8 mouse cellular contexts compared by ENCODE assay signal in the genomic region with DNA sequence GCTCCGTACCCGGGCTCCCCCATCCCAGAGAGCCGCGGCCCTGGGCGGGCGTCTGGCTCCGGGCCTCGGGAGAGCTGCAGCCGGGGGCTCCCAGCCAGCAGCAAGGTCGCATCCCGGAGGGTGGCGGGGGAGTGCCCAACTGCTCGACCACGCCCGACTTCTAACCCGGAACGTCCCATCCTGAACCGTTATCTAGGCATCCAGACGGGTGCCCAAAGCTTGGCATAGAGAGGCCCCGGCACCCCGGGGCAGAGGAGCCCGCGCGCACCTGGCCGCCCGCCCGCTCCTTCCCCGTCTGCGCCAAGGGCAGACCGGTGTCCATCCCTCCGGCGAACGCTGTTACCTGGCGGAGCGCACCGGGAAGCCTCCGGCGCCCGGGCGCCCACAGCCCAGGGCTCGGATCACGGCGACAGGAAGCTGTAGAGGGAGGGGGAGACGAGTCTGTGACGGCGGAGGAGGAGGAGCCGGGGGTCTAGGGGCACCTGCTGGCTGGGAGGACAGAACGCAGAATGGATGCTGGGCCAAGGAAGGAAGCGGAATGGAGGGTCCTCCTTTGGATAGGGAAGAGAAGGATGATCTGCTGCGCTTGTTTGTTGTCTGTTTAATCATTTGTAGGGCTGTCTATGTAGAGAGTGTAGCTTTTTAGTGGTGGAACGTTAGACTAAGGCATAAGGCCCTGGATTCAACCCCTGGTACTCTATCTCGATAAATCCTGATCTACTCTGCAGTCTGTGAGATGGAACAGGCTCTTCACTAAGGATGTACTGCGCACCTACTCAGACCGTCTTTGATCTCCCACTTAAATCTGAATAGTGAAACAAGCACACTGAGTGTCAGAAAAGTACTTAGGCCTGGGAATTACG. TPM values are rescaled to one million over a fixed set of nuclear protein-coding genes. Genes with fewer than 3 reads are reported as not detected.
A peak's percentile ranks its signal among the peaks of the same experiment; 100 is the strongest.
DNase-seq lines count a peak whose midpoint lies in the region; ATAC-seq and TF ChIP-seq lines count a peak whose summit lies in the region.

A gene (minus strand): TSS at position 437 of the 863 bp plus-strand sequence.

- H3K4me3 ChIP-seq in forebrain, embryonic 13.5 days: peak within 1 kb of the TSS; percentile 92
- peak within 1 kb of the TSS; percentile 83 for H3K4me3 ChIP-seq in heart, postnatal 0 days (ENCODE audit: low read depth, low read length)
- peak within 1 kb of the TSS; percentile 71 for H3K4me3 ChIP-seq in liver, embryonic 16.5 days (ENCODE audit: low read depth, low read length)
- H3K4me3 ChIP-seq in olfactory bulb, adult 2 months (ENCODE audit: insufficient read depth, low read depth, low read length): peak within 1 kb of the TSS; percentile 73

- peak; percentile 97 for ATAC-seq in forebrain, embryonic 13.5 days
- ATAC-seq in heart, postnatal 0 days (ENCODE audit: insufficient read depth, low read depth): peak; percentile 87
- ATAC-seq in liver, embryonic 16.5 days (ENCODE audit: low read depth): peak; percentile 100

- H3K4me1 ChIP-seq in forebrain, embryonic 13.5 days: peaks cover 19% of the 10 kb centered on the region
- peaks cover 9% of the 10 kb centered on the region; the same call in 1 of the 2 replicates for H3K4me1 ChIP-seq in heart, postnatal 0 days (ENCODE audit: control insufficient read depth, insufficient read depth)
- H3K4me1 ChIP-seq in liver, embryonic 16.5 days (ENCODE audit: control insufficient read depth, low read depth, low read length): peaks cover 28% of the 10 kb centered on the region
- peaks cover 4% of the 10 kb centered on the region; the same call in 1 of the 2 replicates for H3K4me1 ChIP-seq in olfactory bulb, adult 2 months (ENCODE audit: control insufficient read depth, insufficient read depth, low read length)

- peak; percentile 58 for DNase-seq in MN1 (ENCODE audit: low spot score)
- peak; percentile 74 for DNase-seq in cerebellum, adult 11 months
- DNase-seq in heart, postnatal 0 days (ENCODE audit: low spot score): peak; percentile 40
- peak; percentile 55 to 69 for DNase-seq in kidney, postnatal 25 days
- DNase-seq in thymus, postnatal 4 days: peak; percentile 53

- H3K4me2 ChIP-seq in forebrain, embryonic 13.5 days: peak within 1 kb of the TSS; percentile 83
- peak within 1 kb of the TSS; percentile 90 for H3K4me2 ChIP-seq in heart, postnatal 0 days (ENCODE audit: low read depth, low read length)
- peak within 1 kb of the TSS; percentile 81 for H3K4me2 ChIP-seq in liver, embryonic 16.5 days (ENCODE audit: low read depth, low read length)

- no peaks in the 10 kb centered on the region for H3K9me3 ChIP-seq in forebrain, embryonic 13.5 days (replicated peaks)
- no peaks in the 10 kb centered on the region for H3K9me3 ChIP-seq in heart, postnatal 0 days (replicated peaks; ENCODE audit: control insufficient read depth, low read length)
- no peaks in the 10 kb centered on the region for H3K9me3 ChIP-seq in liver, embryonic 16.5 days (replicated peaks; ENCODE audit: control insufficient read depth, low read length)

- TF ChIP-seq EP300 in heart, postnatal 0 days (IDR thresholded peaks at IDR 0.05; ENCODE audit: low read depth): no peak

- WGBS in forebrain, embryonic 13.5 days: 3% methylated on average over 55 of the region's 55 CpGs
- WGBS in heart, postnatal 0 days: 6% methylated on average over 55 of the region's 55 CpGs
- 6% methylated on average over 55 of the region's 55 CpGs for whole genome bisulfite sequencing in liver, embryonic 16.5 days (ENCODE audit: insufficient replicate concordance)
- WGBS in olfactory bulb, adult 2 months: 4% methylated on average over 55 of the region's 55 CpGs

- no peaks in the 10 kb centered on the region for H3K27me3 ChIP-seq in forebrain, embryonic 13.5 days
- H3K27me3 ChIP-seq in heart, postnatal 0 days (ENCODE audit: control insufficient read depth, insufficient read depth, low read length): no peaks in the 10 kb centered on the region
- peaks cover 33% of the 10 kb centered on the region for H3K27me3 ChIP-seq in liver, embryonic 16.5 days (ENCODE audit: control insufficient read depth, insufficient read depth, low read depth, low read length)

- TF ChIP-seq POLR2A in olfactory bulb, adult 2 months (IDR thresholded peaks at IDR 0.05; ENCODE audit: insufficient read depth, low read depth, low read length): peak; percentile 79

- H3K36me3 ChIP-seq in forebrain, embryonic 13.5 days (ENCODE audit: poor library complexity, severe bottlenecking): peaks cover 8% of the 10 kb centered on the region
- H3K36me3 ChIP-seq in heart, postnatal 0 days (replicated peaks; ENCODE audit: control insufficient read depth, insufficient read depth, low read length): peaks cover 5% of the 10 kb centered on the region
- H3K36me3 ChIP-seq in liver, embryonic 16.5 days (ENCODE audit: control insufficient read depth, insufficient read depth): no peaks in the 10 kb centered on the region

- H3K27ac ChIP-seq in forebrain, embryonic 13.5 days: no peak within 1 kb of the TSS; the same call in 1 of the 2 replicates
- peak within 1 kb of the TSS; percentile 84 for H3K27ac ChIP-seq in heart, postnatal 0 days (ENCODE audit: low read depth)
- peak within 1 kb of the TSS; percentile 92 for H3K27ac ChIP-seq in liver, embryonic 16.5 days (ENCODE audit: low read length)
- peak within 1 kb of the TSS; percentile 39 for H3K27ac ChIP-seq in olfactory bulb, adult 2 months (ENCODE audit: insufficient read depth, low read depth, low read length)

- H3K9ac ChIP-seq in forebrain, embryonic 13.5 days: peak within 1 kb of the TSS; percentile 91
- peak within 1 kb of the TSS; percentile 84 for H3K9ac ChIP-seq in heart, postnatal 0 days (replicated peaks; ENCODE audit: low read depth, low read length)
- H3K9ac ChIP-seq in liver, embryonic 16.5 days (ENCODE audit: low read depth, low read length): peak within 1 kb of the TSS; percentile 81

- TF ChIP-seq CTCF in heart, postnatal 0 days (IDR thresholded peaks at IDR 0.05; ENCODE audit: low read depth): peak; percentile 12; the same call in 1 of the 2 replicates
- TF ChIP-seq CTCF in olfactory bulb, adult 2 months (IDR thresholded peaks at IDR 0.05; ENCODE audit: insufficient read depth, low read depth, low read length): no peak

RNA-seq across cellular contexts. Expression of the gene that starts here (rescaled TPM):
- polyA plus RNA-seq in forebrain, embryonic 13.5 days (2015; fragmentation: Nextera tagmentation; extraction: Ambion mirVana): 8.9 and 10.1 TPM in 2 replicates
- total RNA-seq in heart, postnatal 0 days (2014; rRNA removed; ENCODE audit: low replicate concordance): 5.5 and 7.5 TPM in 2 replicates
- polyA plus RNA-seq in heart, postnatal 0 days (2015; fragmentation: Nextera tagmentation; extraction: Ambion mirVana): 8.0 and 8.1 TPM in 2 replicates
- polyA plus RNA-seq in liver, embryonic 16.5 days (2015; fragmentation: Nextera tagmentation; extraction: Ambion mirVana): 0.49 and 0.78 TPM in 2 replicates
- polyA plus RNA-seq in olfactory bulb, adult 2 months (2012; ENCODE audit: insufficient read depth, insufficient read length, low replicate concordance, missing spikeins): not detected in 2 replicates

Comparison
In these comparisons a context has a peak if more than half of its experiments do, and no peak if none do; other contexts are left out.
1. Peak in ATAC-seq, H3K4me3 ChIP-seq, H3K27ac ChIP-seq, H3K9ac ChIP-seq and H3K4me2 ChIP-seq in liver, embryonic 16.5 days; RNA of the gene not detected or under 1 TPM.